1 mouse cellular context compared by ENCODE assay signal in the genomic region with DNA sequence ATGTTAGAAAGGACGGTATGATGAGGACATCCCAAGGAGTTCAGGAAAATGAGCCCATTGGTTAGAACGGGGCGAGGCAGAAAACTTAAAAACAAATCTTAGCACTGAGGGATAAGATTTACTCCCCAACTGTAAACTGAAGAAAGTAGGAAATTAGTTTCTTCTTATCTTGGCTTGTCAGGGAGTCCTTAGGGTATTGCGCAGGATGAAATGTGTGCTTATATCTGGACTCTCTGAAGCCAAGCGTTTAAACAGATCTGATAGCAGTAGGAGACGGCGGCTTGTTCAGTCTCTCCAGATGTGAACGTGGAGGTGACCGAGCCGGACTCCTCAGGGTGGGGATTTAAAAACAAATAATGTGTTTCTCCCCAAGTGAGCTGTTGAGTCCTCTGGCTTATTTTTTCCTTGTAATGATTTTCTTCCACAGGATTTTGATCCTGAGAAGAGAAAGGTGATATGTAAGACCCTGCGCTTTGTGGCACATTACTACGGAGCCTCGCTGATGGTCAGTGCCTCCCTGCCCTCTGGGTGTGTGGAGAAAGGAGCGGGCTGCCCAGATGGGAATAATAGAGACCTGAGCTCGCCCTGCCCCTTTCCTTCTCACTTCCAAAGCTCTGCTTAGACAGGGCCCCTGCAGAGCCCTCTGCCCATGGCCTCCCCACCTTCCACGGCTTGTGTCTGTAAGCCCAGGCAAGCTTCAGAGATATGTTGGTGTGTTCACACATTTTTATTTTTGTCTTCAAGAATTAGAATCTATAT.
TF ChIP-seq lines count a peak whose summit lies in the region.

No protein-coding gene starts in this region.

TF ChIP-seq in MEL, 35 proteins besides CTCF, POLR2A, EP300 and RAD21 (continued from another document):
- TF ChIP-seq SIN3A (IDR thresholded peaks at IDR 0.05; ENCODE audit: low read length) (peak; percentile 43; the same call in 1 of the 2 replicates), HCFC1 (IDR thresholded peaks at IDR 0.05; ENCODE audit: low read depth, low read length) (no peak), ZKSCAN1 (IDR thresholded peaks at IDR 0.05; ENCODE audit: low read depth, low read length) (no peak), MYC (IDR thresholded peaks at IDR 0.05; ENCODE audit: low read depth, low read length) (0 out of 2 replicates have a peak, but pooled peaks have one; percentile 41), SMC3 (IDR thresholded peaks at IDR 0.05; ENCODE audit: low read depth, low read length) (no peak), BHLHE40 (IDR thresholded peaks at IDR 0.05; ENCODE audit: borderline replicate concordance, low read depth, low read length) (no peak), POLR2AphosphoS2 (IDR thresholded peaks at IDR 0.05; ENCODE audit: low read length) (no peak), MAZ (IDR thresholded peaks at IDR 0.05; ENCODE audit: low read depth, low read length) (no peak), ZNF384 (IDR thresholded peaks at IDR 0.05; ENCODE audit: low read depth, low read length) (no peak), E2F4 (IDR thresholded peaks at IDR 0.05; ENCODE audit: borderline replicate concordance, low read depth, low read length) (no peak), UBTF (IDR thresholded peaks at IDR 0.05; ENCODE audit: borderline replicate concordance, insufficient read depth, low read depth, low read length) (no peak), GABPA (IDR thresholded peaks at IDR 0.05; ENCODE audit: low read depth, low read length) (no peak), KAT2A (conservative IDR thresholded peaks at IDR 0.05; ENCODE audit: low read depth, low read length) (no peak), JUND (IDR thresholded peaks at IDR 0.05; ENCODE audit: low read depth, low read length) (no peak), TBP (IDR thresholded peaks at IDR 0.05; ENCODE audit: low read depth, low read length) (no peak), MAX (IDR thresholded peaks at IDR 0.05; ENCODE audit: low read length) (no peak), MAFK (IDR thresholded peaks at IDR 0.05; ENCODE audit: borderline replicate concordance, low read depth, low read length) (no peak), CHD1 (IDR thresholded peaks at IDR 0.05; ENCODE audit: low read depth, low read length) (no peak), NRF1 (IDR thresholded peaks at IDR 0.05; ENCODE audit: insufficient read depth, low read depth, low read length, poor library complexity, severe bottlenecking) (no peak), TCF12 (IDR thresholded peaks at IDR 0.05; ENCODE audit: low read depth, low read length) (peak; percentile 76), MXI1 (IDR thresholded peaks at IDR 0.05; ENCODE audit: low read depth, low read length) (no peak), RCOR1 (IDR thresholded peaks at IDR 0.05; ENCODE audit: low read depth, low read length) (peak; percentile 89), TAL1 (IDR thresholded peaks at IDR 0.05; ENCODE audit: low read length) (peak; percentile 57), MEF2A (IDR thresholded peaks at IDR 0.05; ENCODE audit: extremely low read depth, insufficient replicate concordance, low read depth, low read length, poor library complexity, severe bottlenecking) (no peak), ETS1 (IDR thresholded peaks at IDR 0.05; ENCODE audit: low read depth, low read length) (peak; percentile 51; the same call in 1 of the 2 replicates), ZC3H11A (IDR thresholded peaks at IDR 0.05; ENCODE audit: low read depth, low read length) (no peak), USF2 (IDR thresholded peaks at IDR 0.05; ENCODE audit: borderline replicate concordance in 1 of 2, insufficient read depth in 1 of 2, low read depth in 1 of 2, low read length in 2 of 2) (no peak), GATA1 (IDR thresholded peaks at IDR 0.05; ENCODE audit: low read depth, low read length) (peak; percentile 81), MYB (IDR thresholded peaks at IDR 0.05; ENCODE audit: low read depth, low read length) (peak; percentile 76), NELFE (IDR thresholded peaks at IDR 0.05; ENCODE audit: low read depth, low read length) (no peak), USF1 (IDR thresholded peaks at IDR 0.05; ENCODE audit: low read depth, low read length) (no peak), ZMIZ1 (IDR thresholded peaks at IDR 0.05; ENCODE audit: low read depth, low read length) (no peak)
TF ChIP-seq in MEL: peak in this region for 8.
